In the genomic region with DNA sequence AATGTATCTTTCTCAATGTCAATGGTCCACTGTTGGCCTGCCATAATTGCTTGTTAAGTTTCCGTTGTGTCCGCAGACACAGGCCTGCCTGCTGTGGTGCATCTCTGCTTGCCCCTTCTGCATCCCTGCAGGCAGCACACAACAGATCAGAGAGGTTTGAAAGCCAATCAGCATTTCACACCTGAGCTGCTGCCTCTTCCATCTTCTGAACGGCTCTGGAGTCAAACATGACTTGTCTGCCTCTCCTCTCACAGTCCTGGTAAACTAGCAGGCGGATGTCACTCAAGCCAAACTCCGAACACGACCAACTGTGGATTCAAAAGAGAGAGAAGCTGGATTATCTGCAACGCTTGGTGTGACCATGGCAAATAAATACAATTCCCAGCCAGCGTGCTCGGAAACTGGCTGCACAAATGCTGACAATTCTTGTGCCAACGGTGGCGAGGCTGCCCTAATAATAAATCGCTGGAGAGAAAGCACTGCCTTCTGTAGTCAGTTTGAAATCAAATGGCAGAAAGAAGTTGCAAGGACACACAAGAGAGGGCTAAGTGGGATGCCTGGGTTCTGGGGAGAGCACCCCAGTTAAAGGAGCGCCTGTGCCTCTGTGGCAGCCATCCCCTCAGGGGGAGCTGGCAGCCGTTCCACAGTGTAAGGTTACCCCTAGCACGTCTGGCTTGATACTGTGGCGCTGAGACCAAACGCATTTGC, we compare ENCODE assay signal across 11 mouse cellular contexts. TPM values are rescaled to one million over a fixed set of nuclear protein-coding genes. Genes with fewer than 3 reads are reported as not detected.
DNase-seq lines count a peak whose midpoint lies in the region; ATAC-seq lines count a peak whose summit lies in the region.
"Had no signal": no experiment of that assay in that cellular context is flagged by ENCODE, and none has a peak within 500 bp of the region (broad histone marks: within the 10 kb centered on the region; RNA-seq: fewer than 3 reads in every experiment).

No protein-coding gene starts in this region.

- H3K27me3 ChIP-seq in hindbrain, embryonic 13.5 days = no peaks in the 10 kb centered on the region
- no peaks in the 10 kb centered on the region for H3K27me3 ChIP-seq in midbrain, embryonic 16.5 days (ENCODE audit: control insufficient read depth, insufficient read depth, low read depth, low read length)
- H3K27me3 ChIP-seq in intestine, embryonic 16.5 days (replicated peaks; ENCODE audit: control insufficient read depth, insufficient read depth, low read length) = no peaks in the 10 kb centered on the region

- H3K4me2 ChIP-seq in hindbrain, embryonic 13.5 days = no peak overlapping the region
- peak overlapping the region; percentile 21; the same call in 1 of the 2 replicates for H3K4me2 ChIP-seq in midbrain, embryonic 16.5 days (ENCODE audit: low read length)
- no peak overlapping the region for H3K4me2 ChIP-seq in intestine, embryonic 16.5 days (ENCODE audit: low read depth, low read length)

- peaks cover 27% of the 10 kb centered on the region for H3K4me1 ChIP-seq in hindbrain, embryonic 13.5 days (replicated peaks)
- H3K4me1 ChIP-seq in midbrain, embryonic 16.5 days (ENCODE audit: control insufficient read depth, insufficient read depth, low read length) = peaks cover 31% of the 10 kb centered on the region
- H3K4me1 ChIP-seq in intestine, embryonic 16.5 days (ENCODE audit: control insufficient read depth, insufficient read depth, low read length) = peaks cover 14% of the 10 kb centered on the region

- DNase-seq in layer of hippocampus, adult 11-12 months (ENCODE audit: low spot score) = peak; percentile 51
- no peak for DNase-seq in layer of hippocampus, adult 9-10 months (ENCODE audit: low spot score)
- DNase-seq in cerebellum, postnatal 14 days = peak; percentile 69 to 77
- no peak for DNase-seq in thymus, postnatal 10 days (ENCODE audit: low spot score in 2 of 2)
- no peak for DNase-seq in ovary, postnatal 36 days (ENCODE audit: low spot score)
- DNase-seq: adrenal gland, adult 8-10 months; liver; right cerebral cortex, postnatal 14 days had no signal

- no peaks in the 10 kb centered on the region for H3K9me3 ChIP-seq in hindbrain, embryonic 13.5 days
- no peaks in the 10 kb centered on the region for H3K9me3 ChIP-seq in midbrain, embryonic 16.5 days (replicated peaks; ENCODE audit: control insufficient read depth, low read length, poor library complexity, severe bottlenecking)
- no peaks in the 10 kb centered on the region for H3K9me3 ChIP-seq in intestine, embryonic 16.5 days (ENCODE audit: control insufficient read depth, low read length)

- peaks cover 10% of the 10 kb centered on the region for H3K36me3 ChIP-seq in hindbrain, embryonic 13.5 days
- H3K36me3 ChIP-seq in midbrain, embryonic 16.5 days (ENCODE audit: control insufficient read depth, insufficient read depth, low read length) = no peaks in the 10 kb centered on the region; the same call in 1 of the 2 replicates
- H3K36me3 ChIP-seq in intestine, embryonic 16.5 days (ENCODE audit: control insufficient read depth, insufficient read depth, low read length) = no peaks in the 10 kb centered on the region

- WGBS in hindbrain, embryonic 13.5 days = 74% methylated on average over 17 of the region's 17 CpGs
- WGBS in midbrain, embryonic 16.5 days = 47% methylated on average over 17 of the region's 17 CpGs
- WGBS in intestine, embryonic 16.5 days = 71% methylated on average over 17 of the region's 17 CpGs

- ATAC-seq in hindbrain, embryonic 13.5 days (ENCODE audit: low FRiP score) = 0 out of 2 replicates have a peak, but pooled peaks have one; percentile 48
- peak; percentile 52 for ATAC-seq in midbrain, embryonic 16.5 days
- no peak for ATAC-seq in intestine, embryonic 16.5 days

- 0 out of 2 replicates have a peak overlapping the region, but pooled peaks have one; percentile 24 for H3K9ac ChIP-seq in hindbrain, embryonic 13.5 days
- H3K9ac ChIP-seq in midbrain, embryonic 16.5 days (ENCODE audit: low read depth, low read length) = no peak overlapping the region
- no peak overlapping the region for H3K9ac ChIP-seq in intestine, embryonic 16.5 days (ENCODE audit: low read depth, low read length)

- no peak overlapping the region for H3K4me3 ChIP-seq in hindbrain, embryonic 13.5 days
- no peak overlapping the region for H3K4me3 ChIP-seq in midbrain, embryonic 16.5 days (ENCODE audit: low read depth, low read length)
- no peak overlapping the region for H3K4me3 ChIP-seq in intestine, embryonic 16.5 days (ENCODE audit: low read length)

- peak overlapping the region; percentile 72 for H3K27ac ChIP-seq in hindbrain, embryonic 13.5 days
- H3K27ac ChIP-seq in midbrain, embryonic 16.5 days (ENCODE audit: low read length) = peak overlapping the region; percentile 57; the same call in 1 of the 2 replicates
- no peak overlapping the region for H3K27ac ChIP-seq in intestine, embryonic 16.5 days (ENCODE audit: low read length)

RNA-seq across cellular contexts. Expression of a gene that starts 49.6 kb away (rescaled TPM):
- polyA plus RNA-seq in hindbrain, embryonic 13.5 days (2015; fragmentation: Nextera tagmentation; extraction: Ambion mirVana) = 4.7 and 6.1 TPM in 2 replicates
- 6.4 and 6.9 TPM in 2 replicates for polyA plus RNA-seq in midbrain, embryonic 16.5 days (2015; fragmentation: Nextera tagmentation; extraction: Ambion mirVana)
- 2.4 and 2.8 TPM in 2 replicates for polyA plus RNA-seq in intestine, embryonic 16.5 days (2015; fragmentation: Nextera tagmentation; extraction: Ambion mirVana)

Comparison
In these comparisons a context has a peak if more than half of its experiments do, and no peak if none do; other contexts are left out.
1. DNase-seq: peak in layer of hippocampus, adult 11-12 months (single experiment) and cerebellum, postnatal 14 days (2 of 2); none in layer of hippocampus, adult 9-10 months (single experiment), thymus, postnatal 10 days (0 of 2) and ovary, postnatal 36 days (single experiment).